Mouse (Mus musculus) cerebellum, adult 2 months (tissue): ENCODE measurements around the gene Nebl.

Experiments used
- CTCF ChIP-seq: fragments of 200-500 bp; IDR thresholded peaks from 2 replicates; pipeline ENCODE4 v1.5.1; 2011; ENCODE audit warnings: low read depth, mild to moderate bottlenecking, control low read depth, low read length, moderate library complexity, borderline replicate concordance; ENCODE audit not compliant: insufficient read depth
- POLR2A ChIP-seq: fragments of 200-500 bp; IDR thresholded peaks from 2 replicates; pipeline ENCODE4 v1.6.1; 2011; ENCODE audit warnings: low read length, control low read depth, borderline replicate concordance; ENCODE audit not compliant: insufficient read depth

DNA sequence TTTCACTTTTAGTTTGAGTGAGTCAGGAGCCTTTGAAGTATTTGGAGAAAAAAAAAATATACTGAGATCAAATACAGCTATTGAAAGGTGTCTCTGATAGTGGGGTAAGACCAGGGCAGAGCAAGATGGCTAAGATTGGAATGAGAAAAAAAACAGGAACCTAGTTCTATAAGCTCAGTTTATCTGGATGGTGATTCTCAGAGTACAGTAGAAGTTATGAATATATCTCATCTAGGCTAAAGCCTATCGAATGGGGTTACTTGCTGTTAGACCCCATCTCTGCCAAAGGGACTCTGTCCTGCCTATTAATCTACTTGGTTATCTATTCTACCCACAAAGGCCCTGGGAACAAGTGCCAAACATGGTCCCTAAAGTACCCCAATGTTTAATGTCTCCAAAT is 369.1 kb downstream of the Nebl start:
- TF ChIP-seq POLR2A (no peak), CTCF (no peak)
